Comparison of ENCODE assay signal across 8 mouse cellular contexts in genomic region chr11:74536140-74536842, GRCm38 (mm10).
DNase-seq lines count a peak whose midpoint lies in the region; ATAC-seq and TF ChIP-seq lines count a peak whose summit lies in the region.
"Had no signal": no experiment of that assay in that cellular context is flagged by ENCODE, and none has a peak within 500 bp of the region (broad histone marks: within the 10 kb centered on the region; RNA-seq: fewer than 3 reads in every experiment).

No protein-coding gene starts in this region.

- no peaks in the 10 kb centered on the region for H3K9me3 ChIP-seq in embryonic facial prominence, embryonic 15.5 days (replicated peaks)
- no peaks in the 10 kb centered on the region for H3K9me3 ChIP-seq in limb, embryonic 11.5 days (ENCODE audit: control insufficient read depth, low read length)
- H3K9me3 ChIP-seq in stomach, postnatal 0 days (ENCODE audit: control insufficient read depth, low read length) = no peaks in the 10 kb centered on the region

- peaks cover 6% of the 10 kb centered on the region; the same call in 1 of the 2 replicates for H3K4me1 ChIP-seq in embryonic facial prominence, embryonic 15.5 days
- peaks cover 2% of the 10 kb centered on the region; the same call in 1 of the 2 replicates for H3K4me1 ChIP-seq in limb, embryonic 11.5 days (ENCODE audit: control insufficient read depth, insufficient read depth, low read length)
- H3K4me1 ChIP-seq in stomach, postnatal 0 days (replicated peaks; ENCODE audit: control insufficient read depth, insufficient read depth) = no peaks in the 10 kb centered on the region

- H3K9ac ChIP-seq in embryonic facial prominence, embryonic 15.5 days = no peak overlapping the region
- H3K9ac ChIP-seq in limb, embryonic 11.5 days (ENCODE audit: low read length) = no peak overlapping the region
- no peak overlapping the region; the same call in 1 of the 2 replicates for H3K9ac ChIP-seq in stomach, postnatal 0 days (ENCODE audit: low read length)

- DNase-seq in ovary, postnatal 36 days (ENCODE audit: low spot score) = peak; percentile 62
- no peak for DNase-seq in ovary, adult 18-20 months (ENCODE audit: low spot score)
- peak; percentile 80 for DNase-seq in limb, embryonic 11.5 days (ENCODE audit: low spot score)
- DNase-seq in stomach, postnatal 0 days (ENCODE audit: low spot score) = peak; percentile 83
- DNase-seq in cerebellum, postnatal 25 days = no peak
- no peak for DNase-seq in layer of hippocampus, postnatal 25 days (ENCODE audit: extremely low spot score in 1 of 2, low spot score in 1 of 2)

- no peak overlapping the region for H3K4me3 ChIP-seq in embryonic facial prominence, embryonic 15.5 days (replicated peaks)
- H3K4me3 ChIP-seq in limb, embryonic 11.5 days (ENCODE audit: low read depth, low read length) = no peak overlapping the region
- no peak overlapping the region for H3K4me3 ChIP-seq in stomach, postnatal 0 days (ENCODE audit: low read depth, low read length)

- no peak for TF ChIP-seq CTCF in stomach, postnatal 0 days (IDR thresholded peaks at IDR 0.05; ENCODE audit: low read depth)

- H3K4me2 ChIP-seq in embryonic facial prominence, embryonic 15.5 days (replicated peaks) = no peak overlapping the region
- H3K4me2 ChIP-seq in limb, embryonic 11.5 days (ENCODE audit: low read depth, severe bottlenecking) = no peak overlapping the region
- peak overlapping the region; percentile 18 for H3K4me2 ChIP-seq in stomach, postnatal 0 days (replicated peaks; ENCODE audit: low read depth)

- H3K36me3 ChIP-seq in embryonic facial prominence, embryonic 15.5 days = no peaks in the 10 kb centered on the region
- H3K36me3 ChIP-seq in limb, embryonic 11.5 days (ENCODE audit: control insufficient read depth, insufficient read depth, low read length) = no peaks in the 10 kb centered on the region
- no peaks in the 10 kb centered on the region for H3K36me3 ChIP-seq in stomach, postnatal 0 days (ENCODE audit: control insufficient read depth, insufficient read depth, low read length)

- no peak for TF ChIP-seq EP300 in stomach, postnatal 0 days (optimal IDR thresholded peaks at IDR 0.05)

- H3K27ac ChIP-seq in embryonic facial prominence, embryonic 15.5 days (replicated peaks) = no peak overlapping the region
- no peak overlapping the region for H3K27ac ChIP-seq in limb, embryonic 11.5 days (replicated peaks; ENCODE audit: low read depth, low read length)
- H3K27ac ChIP-seq in stomach, postnatal 0 days (replicated peaks) = no peak overlapping the region

- WGBS in embryonic facial prominence, embryonic 15.5 days = 30% methylated on average over 14 of the region's 14 CpGs
- WGBS in limb, embryonic 11.5 days = 32% methylated on average over 14 of the region's 14 CpGs
- WGBS in stomach, postnatal 0 days = 15% methylated on average over 14 of the region's 14 CpGs

- no peaks in the 10 kb centered on the region for H3K27me3 ChIP-seq in embryonic facial prominence, embryonic 15.5 days
- H3K27me3 ChIP-seq in limb, embryonic 11.5 days (ENCODE audit: control insufficient read depth, insufficient read depth, low read length) = no peaks in the 10 kb centered on the region
- H3K27me3 ChIP-seq in stomach, postnatal 0 days (ENCODE audit: control insufficient read depth, insufficient read depth, low read length) = no peaks in the 10 kb centered on the region

- peak; percentile 66 for ATAC-seq in embryonic facial prominence, embryonic 15.5 days (ENCODE audit: insufficient number of reproducible peaks, low FRiP score, low TSS enrichment, low read depth)
- ATAC-seq in limb, embryonic 11.5 days (ENCODE audit: insufficient number of reproducible peaks, low FRiP score, low TSS enrichment, low read depth) = peak; percentile 79
- ATAC-seq in stomach, postnatal 0 days (ENCODE audit: low FRiP score, low TSS enrichment) = peak; percentile 84
- ATAC-seq: midbrain, embryonic 16.5 days had no signal

Comparison
In these comparisons a context has a peak if more than half of its experiments do, and no peak if none do; other contexts are left out.
1. DNase-seq: peak in ovary, postnatal 36 days (single experiment), limb, embryonic 11.5 days (single experiment) and stomach, postnatal 0 days (single experiment); none in ovary, adult 18-20 months (single experiment), cerebellum, postnatal 25 days (0 of 2) and layer of hippocampus, postnatal 25 days (0 of 2).
2. Peak in every context shown above with its lines, with median percentiles within 50 percentile points of each other: ATAC-seq.